Mouse (Mus musculus): Measurements from ENCODE around the gene Ccdc42. TPM values are rescaled to one million over a fixed set of nuclear protein-coding genes. Genes with fewer than 3 reads are reported as not detected.

The Ccdc42 gene
- polyA plus RNA-seq (2012; ENCODE audit: insufficient read depth, insufficient read length, missing spikeins): not detected in 2 replicates

DNA sequence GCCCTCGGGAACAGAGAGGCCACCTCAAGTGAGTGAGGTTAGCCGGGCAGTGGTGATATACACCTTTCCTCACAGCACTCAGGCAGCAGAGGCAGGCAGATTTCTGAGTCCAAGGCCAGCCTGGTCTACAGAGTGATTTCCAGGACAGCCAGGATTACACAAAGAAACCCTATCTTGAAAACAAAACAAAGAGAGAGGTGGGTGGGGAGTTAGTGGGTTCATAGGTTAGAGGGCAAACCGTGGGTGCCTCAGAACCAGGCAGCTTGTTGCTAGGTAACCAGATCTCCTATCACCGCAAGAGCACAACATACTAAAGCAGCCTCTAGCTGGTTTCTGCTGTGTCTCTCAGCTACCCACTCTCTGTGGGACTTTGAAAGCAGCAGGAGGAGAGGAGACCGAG is at the start of gene Ccdc42:
TSS of gene Ccdc42 (plus strand) at position 301 of the 400 bp plus-strand sequence.
- Histone ChIP-seq H3K4me1 (ENCODE audit: control insufficient read depth, insufficient read depth, insufficient read length, low read length) (no peaks in the 10 kb centered on the region), H3K4me3 (ENCODE audit: insufficient read depth, low read depth, low read length) (no peak within 1 kb of the TSS), H3K27ac (replicated peaks; ENCODE audit: low read depth, low read length) (no peak within 1 kb of the TSS)

DNA sequence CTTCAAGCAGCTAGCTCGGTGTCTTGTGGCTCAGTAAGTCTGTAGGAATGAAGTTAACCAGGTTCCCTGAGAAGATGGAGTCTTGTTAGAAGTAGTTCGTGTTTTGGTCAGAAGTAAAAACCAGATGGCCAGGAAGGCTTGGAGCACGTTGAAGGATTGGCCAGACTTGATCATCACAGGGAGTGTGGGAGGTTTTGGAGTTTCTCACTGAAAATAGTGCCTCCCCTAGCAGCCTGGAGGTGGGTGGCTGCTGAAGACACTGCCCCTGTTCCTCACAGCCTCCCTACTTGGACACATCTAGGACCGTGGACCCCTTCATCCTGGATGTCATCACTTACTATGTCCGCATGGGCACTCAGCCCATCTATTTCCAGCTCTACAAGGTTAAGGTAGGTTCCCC is 47.2 kb upstream of the Ccdc42 start:
- Histone ChIP-seq H3K4me1 (ENCODE audit: control insufficient read depth, insufficient read depth, insufficient read length, low read length) (peaks cover under 1% of the 10 kb centered on the region; the same call in 1 of the 2 replicates), H3K27ac (replicated peaks; ENCODE audit: low read depth, low read length) (no peak overlapping the region), H3K4me3 (ENCODE audit: insufficient read depth, low read depth, low read length) (no peak overlapping the region)

DNA sequence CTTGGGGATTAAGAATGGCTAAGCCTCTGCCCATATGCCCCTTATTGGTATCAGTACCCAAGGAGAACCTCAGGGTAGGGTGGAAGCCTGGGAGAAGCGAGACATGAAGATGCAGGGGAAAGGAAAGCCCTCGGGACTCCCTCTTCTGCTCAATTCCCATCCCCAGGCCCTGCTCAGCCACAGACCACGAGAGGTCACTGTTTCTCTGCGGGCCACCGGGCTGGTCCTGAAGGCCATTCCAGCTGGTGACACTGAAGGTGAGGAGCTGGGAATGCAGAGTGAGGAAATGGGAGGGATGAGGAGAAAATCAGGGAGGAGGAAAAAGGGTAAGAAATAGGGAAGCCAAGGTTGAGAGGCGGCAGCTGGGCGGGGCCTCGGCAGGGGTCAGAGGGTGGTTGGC is 42.3 kb upstream of the Ccdc42 start:
- no peak overlapping the region for H3K27ac ChIP-seq (replicated peaks; ENCODE audit: low read depth, low read length)
- H3K4me3 ChIP-seq (ENCODE audit: insufficient read depth, low read depth, low read length): no peak overlapping the region
- peaks cover 10% of the 10 kb centered on the region; the same call in 1 of the 2 replicates for H3K4me1 ChIP-seq (ENCODE audit: control insufficient read depth, insufficient read depth, insufficient read length, low read length)

DNA sequence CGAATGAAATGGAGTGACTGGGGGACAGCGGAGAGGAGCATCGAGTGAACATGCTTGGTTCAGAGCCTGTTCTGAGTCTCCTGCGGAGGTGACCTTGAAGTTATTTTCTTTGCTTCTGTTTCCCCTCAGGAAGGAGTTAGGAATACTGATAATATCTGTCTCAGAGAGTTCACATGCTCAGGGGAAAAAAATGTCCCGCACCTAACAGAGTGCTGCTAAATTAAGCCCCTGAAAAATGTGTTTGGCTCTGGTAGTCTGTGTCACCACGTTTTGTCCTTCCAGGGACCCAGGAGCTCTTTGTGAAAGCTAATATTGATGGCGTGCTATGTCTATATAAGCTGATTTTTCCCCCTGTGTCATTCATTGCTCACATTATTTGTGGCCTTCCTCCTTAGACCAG is 41.6 kb upstream of the Ccdc42 start:
- no peak overlapping the region for H3K4me3 ChIP-seq (ENCODE audit: insufficient read depth, low read depth, low read length)
- peaks cover 10% of the 10 kb centered on the region; the same call in 1 of the 2 replicates for H3K4me1 ChIP-seq (ENCODE audit: control insufficient read depth, insufficient read depth, insufficient read length, low read length)
- H3K27ac ChIP-seq (replicated peaks; ENCODE audit: low read depth, low read length): 0 out of 2 replicates have a peak overlapping the region, but pooled peaks have one; percentile 3

DNA sequence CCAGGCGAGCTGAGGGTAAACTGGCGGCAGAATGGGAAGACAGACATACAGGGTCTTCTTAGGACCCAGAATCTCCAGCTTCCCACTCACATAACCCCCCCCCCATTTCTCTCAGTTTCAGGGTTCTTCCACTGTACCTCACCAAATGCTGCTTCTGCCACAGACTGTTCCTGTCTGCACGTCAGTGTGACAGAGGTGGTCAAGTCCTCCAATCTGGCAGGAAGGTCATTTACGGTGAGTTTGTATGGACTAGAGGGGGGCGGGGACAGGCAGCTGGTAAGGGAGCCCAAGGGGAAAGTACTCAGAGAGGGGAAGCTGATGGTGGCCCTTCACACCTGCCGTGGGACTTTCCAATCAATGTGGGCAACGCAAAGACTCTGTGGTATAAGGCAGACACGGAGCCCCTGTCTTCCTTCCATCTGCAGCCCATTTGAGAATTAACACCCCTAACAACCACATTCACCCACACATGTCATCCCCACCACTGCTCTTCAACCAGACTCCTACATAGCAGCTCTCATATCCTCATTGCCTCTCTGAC is 41.1 kb upstream of the Ccdc42 start:
- H3K27ac ChIP-seq (replicated peaks; ENCODE audit: low read depth, low read length): 0 out of 2 replicates have a peak overlapping the region, but pooled peaks have one; percentile 22
- H3K4me3 ChIP-seq (ENCODE audit: insufficient read depth, low read depth, low read length): no peak overlapping the region
- peaks cover 10% of the 10 kb centered on the region; the same call in 1 of the 2 replicates for H3K4me1 ChIP-seq (ENCODE audit: control insufficient read depth, insufficient read depth, insufficient read length, low read length)

- no peak overlapping the region for H3K27ac ChIP-seq (replicated peaks; ENCODE audit: low read depth, low read length)
- no peak overlapping the region for H3K4me3 ChIP-seq (ENCODE audit: insufficient read depth, low read depth, low read length)
- H3K4me1 ChIP-seq (ENCODE audit: control insufficient read depth, insufficient read depth, insufficient read length, low read length): peaks cover 10% of the 10 kb centered on the region; the same call in 1 of the 2 replicates
Observed at GRCm38 (mm10) chr11:68547484-68547883, 39.3 kb upstream of the Ccdc42 start.

- no peak overlapping the region for H3K27ac ChIP-seq (replicated peaks; ENCODE audit: low read depth, low read length)
- peaks cover 10% of the 10 kb centered on the region; the same call in 1 of the 2 replicates for H3K4me1 ChIP-seq (ENCODE audit: control insufficient read depth, insufficient read depth, insufficient read length, low read length)
- no peak overlapping the region for H3K4me3 ChIP-seq (ENCODE audit: insufficient read depth, low read depth, low read length)
Observed at GRCm38 (mm10) chr11:68549597-68549996, 37.2 kb upstream of the Ccdc42 start.

- Histone ChIP-seq H3K27ac (replicated peaks; ENCODE audit: low read depth, low read length) (no peak overlapping the region), H3K4me3 (ENCODE audit: insufficient read depth, low read depth, low read length) (no peak overlapping the region), H3K4me1 (ENCODE audit: control insufficient read depth, insufficient read depth, insufficient read length, low read length) (peaks cover 7% of the 10 kb centered on the region; the same call in 1 of the 2 replicates)
Observed at GRCm38 (mm10) chr11:68550358-68550757, 36.5 kb upstream of the Ccdc42 start.

GRCm38 (mm10) chr11:68553981-68554471 is 32.8 kb upstream of the Ccdc42 start:
- Histone ChIP-seq H3K4me3 (ENCODE audit: insufficient read depth, low read depth, low read length) (no peak overlapping the region), H3K4me1 (ENCODE audit: control insufficient read depth, insufficient read depth, insufficient read length, low read length) (no peaks in the 10 kb centered on the region), H3K27ac (replicated peaks; ENCODE audit: low read depth, low read length) (0 out of 2 replicates have a peak overlapping the region, but pooled peaks have one; percentile 5)

GRCm38 (mm10) chr11:68555918-68556584 is 30.8 kb upstream of the Ccdc42 start, which contains the start of gene Mfsd6l:
Mfsd6l (plus strand) TSS chr11:68556186.
- no peak within 1 kb of the TSS for H3K4me3 ChIP-seq (ENCODE audit: insufficient read depth, low read depth, low read length)
- H3K27ac ChIP-seq (replicated peaks; ENCODE audit: low read depth, low read length): no peak within 1 kb of the TSS

DNA sequence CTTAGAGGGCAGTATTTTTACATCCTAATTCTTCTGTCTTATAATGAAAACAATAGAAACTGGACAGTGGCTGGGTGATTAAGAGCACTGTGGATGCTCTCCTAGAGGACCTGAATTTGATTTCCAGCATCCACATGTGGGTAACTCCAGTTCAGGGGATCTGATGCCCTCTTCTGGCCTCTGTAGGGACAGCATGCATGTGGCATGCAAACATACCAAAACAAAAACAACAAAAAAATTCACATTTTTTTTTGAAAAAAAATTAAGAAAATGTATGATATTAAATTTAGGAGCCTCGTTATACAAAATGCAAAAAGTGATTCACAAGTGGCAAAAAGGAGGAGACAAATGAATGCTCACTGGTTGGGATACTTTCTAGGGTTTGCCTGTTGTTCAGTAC is 27.3 kb upstream of the Ccdc42 start:
- Histone ChIP-seq H3K27ac (replicated peaks; ENCODE audit: low read depth, low read length) (no peak overlapping the region), H3K4me1 (ENCODE audit: control insufficient read depth, insufficient read depth, insufficient read length, low read length) (no peaks in the 10 kb centered on the region), H3K4me3 (ENCODE audit: insufficient read depth, low read depth, low read length) (no peak overlapping the region)

More at GRCm38 (mm10) chr11:68555918-68556584, 30.8 kb upstream of the Ccdc42 start, which contains the start of gene Mfsd6l:
- no peaks in the 10 kb centered on the region for H3K4me1 ChIP-seq (ENCODE audit: control insufficient read depth, insufficient read depth, insufficient read length, low read length)

DNA sequence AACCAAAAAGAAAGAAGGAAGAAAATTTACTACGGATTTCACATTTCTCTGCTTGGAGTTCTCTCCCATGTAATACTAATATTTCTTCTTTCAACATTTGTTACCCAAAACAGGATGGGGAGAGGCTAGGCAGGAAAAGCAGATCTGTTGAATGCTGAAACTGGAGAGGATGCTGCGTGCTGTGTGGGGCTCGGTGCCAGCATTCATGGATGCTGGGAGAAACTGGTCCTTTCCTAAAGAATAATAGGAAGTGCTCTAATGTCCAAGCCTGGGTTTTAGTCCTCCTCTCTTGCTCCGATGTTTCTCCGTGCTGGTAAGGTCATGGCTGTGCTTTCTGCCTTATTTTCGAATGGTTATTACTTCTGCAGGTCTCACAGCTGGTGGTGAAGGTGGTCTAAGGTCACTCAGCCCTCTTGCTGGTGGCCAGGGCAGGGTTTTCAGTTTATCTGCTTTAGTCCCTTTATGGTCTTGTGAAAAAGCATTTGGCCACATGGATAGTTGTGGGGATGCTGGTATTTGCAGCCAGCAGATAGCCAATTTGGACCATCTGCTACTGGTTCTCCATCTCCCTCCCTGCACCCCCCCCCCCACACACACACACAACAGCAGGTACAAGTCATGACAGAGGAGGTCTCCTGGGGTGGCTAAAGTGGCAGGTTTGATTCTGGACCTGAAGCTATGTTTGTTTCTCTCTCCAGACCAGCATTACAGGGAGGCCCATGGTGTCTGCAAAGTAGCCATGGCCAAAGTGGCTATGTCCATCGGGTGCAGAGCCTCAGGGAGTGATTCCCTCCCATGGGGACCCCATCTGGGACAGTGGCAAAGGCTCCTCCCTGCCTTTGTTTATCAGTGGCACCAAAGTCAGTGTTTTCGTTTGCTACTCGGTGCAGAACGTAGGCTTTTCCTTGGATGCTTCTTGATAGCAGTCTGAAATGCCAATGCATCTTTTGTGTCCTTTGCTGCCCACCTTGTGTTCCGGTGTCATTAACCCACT is 24.6 kb upstream of the Ccdc42 start:
- H3K4me1 ChIP-seq (ENCODE audit: control insufficient read depth, insufficient read depth, insufficient read length, low read length): no peaks in the 10 kb centered on the region
- H3K27ac ChIP-seq (replicated peaks; ENCODE audit: low read depth, low read length): no peak overlapping the region
- no peak overlapping the region for H3K4me3 ChIP-seq (ENCODE audit: insufficient read depth, low read depth, low read length)

DNA sequence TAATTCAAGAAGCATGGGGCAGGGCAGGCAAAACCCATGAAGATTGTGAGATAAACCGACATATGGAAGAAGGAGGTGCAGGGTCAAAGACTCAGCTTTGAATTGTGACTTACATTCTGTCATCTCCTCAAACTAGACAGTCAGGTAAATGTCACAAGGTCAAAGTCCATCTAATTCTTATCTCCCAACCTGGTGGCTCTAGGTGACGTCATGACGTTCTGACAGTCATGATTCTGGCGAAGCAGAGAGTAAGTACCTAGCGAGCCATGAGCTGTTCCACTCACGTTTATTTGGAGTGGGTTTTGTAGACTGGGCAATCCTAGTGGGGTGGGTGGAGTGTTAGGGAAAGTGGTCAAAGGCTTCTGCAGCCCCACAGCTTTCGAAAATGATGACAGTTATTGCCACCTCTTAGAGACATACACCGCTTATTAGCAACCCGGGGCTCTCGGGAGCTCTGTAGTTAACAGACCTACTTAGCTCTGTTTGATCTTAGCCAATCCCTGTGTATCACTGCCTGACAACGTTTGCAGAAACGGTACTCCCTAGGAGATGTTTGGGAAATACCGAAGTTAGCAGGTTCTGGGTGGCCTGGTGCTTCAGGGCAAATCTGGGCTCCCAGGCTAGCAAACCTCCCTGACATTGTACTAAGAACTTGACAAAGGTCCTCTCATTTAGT is 22.3 kb upstream of the Ccdc42 start:
- no peak overlapping the region for H3K27ac ChIP-seq (replicated peaks; ENCODE audit: low read depth, low read length)
- no peaks in the 10 kb centered on the region for H3K4me1 ChIP-seq (ENCODE audit: control insufficient read depth, insufficient read depth, insufficient read length, low read length)
- H3K4me3 ChIP-seq (ENCODE audit: insufficient read depth, low read depth, low read length): no peak overlapping the region

DNA sequence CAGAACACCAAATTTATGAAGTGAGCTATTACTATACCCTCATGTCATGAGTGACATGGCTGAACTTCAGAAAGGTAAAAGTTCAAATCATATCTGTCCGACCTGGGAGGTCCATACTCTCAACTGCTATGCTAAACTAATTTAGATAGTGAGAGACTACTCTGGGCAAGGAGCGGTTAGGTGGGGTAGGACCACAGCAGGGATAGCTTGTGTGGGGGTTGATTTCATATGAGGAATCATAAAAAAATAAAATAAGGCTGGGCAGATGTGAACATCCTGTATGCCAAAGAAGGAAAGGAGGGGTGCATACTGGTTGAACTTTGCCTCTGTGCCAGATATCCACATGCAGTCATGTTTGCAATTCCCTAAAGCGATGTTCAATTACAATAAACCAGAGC is 21.8 kb upstream of the Ccdc42 start:
- no peaks in the 10 kb centered on the region for H3K4me1 ChIP-seq (ENCODE audit: control insufficient read depth, insufficient read depth, insufficient read length, low read length)
- no peak overlapping the region for H3K4me3 ChIP-seq (ENCODE audit: insufficient read depth, low read depth, low read length)
- H3K27ac ChIP-seq (replicated peaks; ENCODE audit: low read depth, low read length): no peak overlapping the region
